In the genomic region with DNA sequence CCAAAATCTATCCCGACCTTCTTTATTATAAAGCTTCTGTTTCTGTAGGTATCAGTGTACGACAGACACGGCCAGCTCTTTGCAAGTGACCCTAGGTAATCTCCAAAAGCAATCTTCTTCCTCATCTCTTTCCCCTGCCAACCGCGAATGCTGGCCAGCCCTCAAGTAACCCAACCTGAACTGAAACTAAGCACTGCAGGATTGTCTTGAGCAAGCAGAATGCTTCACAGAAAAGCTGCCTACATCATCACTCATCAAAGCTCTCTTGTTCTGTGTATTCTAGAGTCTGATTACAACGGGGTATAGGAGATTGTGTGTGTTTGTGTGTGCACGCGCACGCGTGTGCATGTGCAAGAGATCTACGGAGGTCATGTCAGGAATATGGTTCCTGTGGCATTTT, we compare ENCODE assay signal across 15 mouse cellular contexts.
DNase-seq lines count a peak whose midpoint lies in the region; TF ChIP-seq lines count a peak whose summit lies in the region.
"Had no signal": no experiment of that assay in that cellular context is flagged by ENCODE, and none has a peak within 500 bp of the region (broad histone marks: within the 10 kb centered on the region; RNA-seq: fewer than 3 reads in every experiment).

No protein-coding gene starts in this region.

- no peak for TF ChIP-seq CTCF in layer of hippocampus, adult 2 months (conservative IDR thresholded peaks at IDR 0.05)

- no peak for DNase-seq in layer of hippocampus, adult 2 months (ENCODE audit: low spot score in 2 of 2)
- DNase-seq in layer of hippocampus, adult 9-10 months (ENCODE audit: low spot score) = no peak
- peak; percentile 10 to 35 for DNase-seq in spleen, postnatal 36 days (ENCODE audit: low spot score in 2 of 2)
- DNase-seq in spleen, adult 18-20 months = no peak
- DNase-seq in gastrocnemius, postnatal 25 days = peak; percentile 22
- DNase-seq in ovary, postnatal 14 days (ENCODE audit: low spot score) = no peak
- no peak for DNase-seq in right cerebral cortex, adult 2 months (ENCODE audit: low spot score in 2 of 2)
- DNase-seq: adrenal gland, postnatal 36 days; forebrain, postnatal 0 days; kidney, postnatal 10 days; lung, postnatal 4 days; thymus, postnatal 25 days had no signal

- peak overlapping the region; percentile 54 for H3K27ac ChIP-seq in layer of hippocampus, adult 2 months
- H3K27ac ChIP-seq: hindbrain, embryonic 15.5 days; liver, embryonic 15.5 days; neural tube, embryonic 13.5 days had no signal

- no peak overlapping the region for H3K4me3 ChIP-seq in layer of hippocampus, adult 2 months
- H3K4me3 ChIP-seq: hindbrain, embryonic 15.5 days; liver, embryonic 15.5 days; neural tube, embryonic 13.5 days had no signal

Comparison
In these comparisons a context has a peak if more than half of its experiments do, and no peak if none do; other contexts are left out.
1. DNase-seq: peak in spleen, postnatal 36 days (2 of 2) and gastrocnemius, postnatal 25 days (single experiment); none in layer of hippocampus, adult 2 months (0 of 2), layer of hippocampus, adult 9-10 months (single experiment), spleen, adult 18-20 months (0 of 2), ovary, postnatal 14 days (single experiment) and right cerebral cortex, adult 2 months (0 of 2).